Mouse (Mus musculus) skeletal muscle tissue, adult 2 months (tissue): Measurements from ENCODE around the gene Gys2.
"Not testable (repeated sequence)": the region's sequence is repeated elsewhere in the genome, so short reads cannot be mapped to it uniquely, and the experiment has no call there.

Source experiments
- DNase-seq: peaks from one replicate; pipeline ENCODE4 v3.0.0-alpha.2; 2012; ENCODE audit warnings: low read depth, low spot score

Gene Gys2

DNA sequence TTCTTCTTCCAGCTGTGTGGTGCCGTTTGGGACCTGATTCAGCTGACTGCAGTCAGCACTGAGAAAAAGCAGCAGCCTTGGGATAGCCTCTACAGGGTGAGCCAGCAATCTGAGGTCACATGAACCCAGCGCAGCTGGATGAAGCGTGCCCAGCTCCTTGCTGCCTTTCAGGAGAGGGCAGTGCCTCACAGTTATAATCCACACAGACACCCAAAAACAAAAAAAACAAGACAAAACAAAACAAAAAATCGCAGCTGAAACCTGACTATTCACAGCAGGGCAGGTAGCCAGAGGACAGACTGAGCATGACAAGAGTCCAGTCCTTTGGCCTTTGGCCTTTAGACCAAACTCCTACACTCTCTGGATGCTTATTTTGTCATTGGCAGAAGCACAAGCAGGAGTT, at the start of gene Gys2:
Gene Gys2 (minus strand): TSS at position 309 of the 403 bp plus-strand sequence.
- no peak for DNase-seq

DNA sequence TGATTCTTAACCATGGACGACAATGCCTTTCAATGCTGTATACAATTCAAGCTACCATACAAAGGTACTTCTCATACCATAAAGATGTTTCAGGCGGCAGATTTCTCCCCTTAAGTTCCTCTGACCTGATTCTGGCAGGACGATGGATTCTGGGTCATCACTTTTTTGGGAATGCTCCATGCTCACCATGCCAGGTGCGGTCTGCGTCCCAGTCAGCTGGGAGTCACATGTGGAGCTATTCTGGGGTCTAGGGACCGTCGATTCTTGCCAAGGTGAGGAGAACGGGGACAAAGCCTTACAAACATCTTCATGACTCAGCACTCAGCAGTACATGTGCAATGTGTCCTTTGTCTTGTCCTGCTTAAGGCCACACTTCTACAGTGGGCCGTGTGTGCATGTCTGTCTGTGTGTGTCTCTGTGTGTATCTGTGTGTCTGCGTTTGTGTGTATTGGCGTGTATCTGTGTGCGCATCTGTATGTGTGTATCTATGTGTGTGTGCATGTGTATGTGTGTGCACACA, 48.7 kb upstream of the Gys2 start:
- DNase-seq, result no peak

GRCm38 (mm10) chr6:142519110-142519509, 46.2 kb upstream of the Gys2 start:
- DNase-seq, result peak; percentile 17

- DNase-seq, result not testable (repeated sequence)
Measured at GRCm38 (mm10) chr6:142515379-142515778, 42.5 kb upstream of the Gys2 start.

- DNase-seq, result no peak
Measured at GRCm38 (mm10) chr6:142514912-142515311, 42.0 kb upstream of the Gys2 start.

GRCm38 (mm10) chr6:142512902-142513301, 40.0 kb upstream of the Gys2 start:
- DNase-seq, result no peak

- DNase-seq, result no peak
Measured at GRCm38 (mm10) chr6:142511516-142512135, 38.7 kb upstream of the Gys2 start.

DNA sequence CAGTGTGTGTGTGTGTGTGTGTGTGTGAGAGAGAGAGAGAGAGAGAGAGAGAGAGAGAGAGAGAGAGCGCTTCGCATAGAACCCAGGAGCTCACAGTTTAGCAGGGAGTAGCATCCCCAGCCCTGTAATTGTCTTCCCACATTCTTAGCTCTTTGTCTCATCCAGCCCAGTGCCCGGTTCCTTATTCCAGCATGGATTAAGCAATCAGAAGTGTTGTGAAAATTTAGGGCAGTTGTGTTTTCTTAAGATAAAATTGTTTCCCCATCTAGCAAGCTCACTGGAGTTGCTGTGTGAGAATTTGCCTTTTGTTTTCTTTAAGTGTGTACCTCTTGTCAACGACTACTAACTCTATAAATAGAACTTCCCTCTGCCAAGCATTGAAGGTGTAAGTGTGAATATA, 35.8 kb upstream of the Gys2 start:
- no peak for DNase-seq

DNA sequence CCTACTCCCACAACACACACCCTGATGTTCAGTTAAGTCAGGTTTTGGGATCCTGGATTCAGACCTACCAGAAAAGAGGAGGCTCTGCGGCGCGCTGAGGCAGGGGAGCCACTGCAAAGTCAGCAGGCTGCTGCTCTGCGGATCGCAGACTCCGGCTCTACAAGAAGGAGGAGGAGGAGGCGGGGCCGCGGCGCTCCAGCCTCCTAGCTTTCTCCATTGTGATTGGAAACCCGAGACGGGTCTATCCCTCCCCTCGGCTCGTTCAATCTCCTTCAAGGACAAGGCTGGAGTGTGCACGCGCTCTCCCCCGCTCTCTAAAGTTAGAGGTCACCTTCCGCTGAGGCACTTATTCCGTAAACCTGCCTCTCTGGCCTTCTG, 34.9 kb upstream of the Gys2 start, which contains the start of gene Ldhb:
Gene Ldhb (minus strand): TSS at position 173 of the 378 bp plus-strand sequence.
- peak; percentile 62 for DNase-seq

- no peak for DNase-seq
Measured at GRCm38 (mm10) chr6:142507033-142507784, 34.3 kb upstream of the Gys2 start.

- DNase-seq, result no peak
Measured at GRCm38 (mm10) chr6:142506338-142507032, 33.6 kb upstream of the Gys2 start.

- DNase-seq, result no peak
Measured at GRCm38 (mm10) chr6:142503601-142504000, 30.7 kb upstream of the Gys2 start.

- DNase-seq, result no peak
Measured at GRCm38 (mm10) chr6:142502519-142503125, 29.7 kb upstream of the Gys2 start.

- DNase-seq, result not testable (repeated sequence)
Measured at GRCm38 (mm10) chr6:142490114-142490513, 17.2 kb upstream of the Gys2 start.

DNA sequence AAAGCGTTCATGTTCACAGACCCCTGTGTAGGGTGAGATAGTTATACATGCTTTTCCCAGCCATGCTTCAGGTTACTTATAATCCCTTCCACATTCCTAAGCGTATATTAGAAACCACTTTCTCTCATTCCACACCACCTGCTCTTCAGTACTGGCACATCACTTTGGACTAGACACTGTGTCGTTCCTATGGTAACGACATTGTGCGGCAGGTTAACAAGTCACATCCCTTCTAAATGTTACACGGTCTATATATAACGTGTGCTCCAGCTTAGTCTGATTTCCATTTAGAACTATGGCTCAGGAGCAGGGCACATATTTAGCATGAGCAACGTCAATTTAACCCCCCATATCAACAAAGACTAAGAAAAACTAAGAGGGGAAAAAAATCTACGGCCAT, 14.7 kb upstream of the Gys2 start:
- no peak for DNase-seq

- no peak for DNase-seq
Measured at GRCm38 (mm10) chr6:142485478-142486123, 12.7 kb upstream of the Gys2 start.

DNA sequence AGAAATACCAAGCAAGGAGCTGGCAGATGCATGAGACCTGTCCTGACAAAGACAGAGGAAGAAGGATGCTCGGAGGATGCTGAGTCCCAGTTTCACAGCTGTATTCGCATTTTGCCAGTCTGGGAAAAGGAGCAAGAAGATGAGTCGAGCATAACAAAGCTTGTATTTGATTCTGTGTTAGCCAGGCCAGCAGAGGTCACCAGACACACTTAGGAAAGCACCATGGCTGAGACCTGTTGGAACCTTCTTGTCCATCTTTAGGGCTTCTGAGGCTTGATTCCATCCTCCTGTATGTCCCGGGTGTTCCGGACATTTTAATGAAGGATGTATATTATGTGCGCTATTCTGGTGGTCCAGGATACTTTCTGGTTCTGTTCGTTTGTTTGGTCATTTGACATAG, 4.3 kb upstream of the Gys2 start:
- DNase-seq, result no peak

GRCm38 (mm10) chr6:142471141-142471540, 1.8 kb downstream of the Gys2 start:
- DNase-seq, result no peak

GRCm38 (mm10) chr6:142469602-142470001, 3.3 kb downstream of the Gys2 start:
- no peak for DNase-seq

- DNase-seq, result no peak
Measured at GRCm38 (mm10) chr6:142462194-142462593, 10.7 kb downstream of the Gys2 start.

DNA sequence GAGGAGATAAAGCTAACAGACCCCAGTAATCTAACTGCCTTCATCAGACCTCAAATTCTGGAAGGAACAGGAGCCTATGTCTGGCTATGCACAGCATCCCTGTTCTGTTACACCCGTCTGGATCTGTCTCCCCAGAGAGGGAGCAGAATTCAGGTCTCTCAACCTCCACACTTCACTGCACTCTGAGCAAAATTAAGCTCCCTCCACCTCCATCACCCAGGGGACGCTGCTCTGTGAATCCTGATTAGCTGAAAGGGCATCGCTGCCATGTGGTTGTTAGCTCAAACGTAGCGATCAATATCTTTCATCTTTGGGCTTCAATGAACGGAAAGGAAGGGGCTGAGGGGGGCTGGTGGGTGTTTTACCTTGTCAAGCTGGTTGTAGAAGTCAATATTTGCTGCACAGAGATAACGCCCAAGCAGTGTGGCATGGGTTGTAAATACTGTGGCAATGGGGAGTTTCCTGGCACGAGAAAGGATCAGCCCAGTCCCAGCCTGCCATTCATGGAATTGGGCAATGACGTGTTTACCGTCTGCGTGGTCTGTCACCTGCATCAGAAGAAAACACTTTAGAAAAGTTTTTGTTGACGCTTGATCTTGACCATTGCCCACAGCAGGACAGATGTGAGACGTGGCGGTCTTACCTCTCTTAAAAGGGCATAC, 13.8 kb downstream of the Gys2 start:
- DNase-seq, result no peak
